Mouse (Mus musculus): ENCODE measurements around the gene Mbnl3. TPM values are rescaled to one million over a fixed set of nuclear protein-coding genes. Genes with fewer than 3 reads are reported as not detected.

The Mbnl3 gene
- polyA plus RNA-seq, 1 experiment from 2014 or later, result 0.10 TPM

- no peak overlapping the region for H3K4me3 ChIP-seq (ENCODE audit: inconsistent target)
- no peaks in the 10 kb centered on the region for H3K79me2 ChIP-seq (ENCODE audit: inconsistent target)
- no peak overlapping the region for H3K27ac ChIP-seq
- WGBS (ENCODE audit: missing documents), result 94% methylated on average over 3 of the region's 4 CpGs
- H3K36me3 ChIP-seq (ENCODE audit: inconsistent target), result no peaks in the 10 kb centered on the region
These were observed 103.6 kb downstream of the Mbnl3 start for GRCm38 (mm10) chrX:51102748-51103147.

DNA sequence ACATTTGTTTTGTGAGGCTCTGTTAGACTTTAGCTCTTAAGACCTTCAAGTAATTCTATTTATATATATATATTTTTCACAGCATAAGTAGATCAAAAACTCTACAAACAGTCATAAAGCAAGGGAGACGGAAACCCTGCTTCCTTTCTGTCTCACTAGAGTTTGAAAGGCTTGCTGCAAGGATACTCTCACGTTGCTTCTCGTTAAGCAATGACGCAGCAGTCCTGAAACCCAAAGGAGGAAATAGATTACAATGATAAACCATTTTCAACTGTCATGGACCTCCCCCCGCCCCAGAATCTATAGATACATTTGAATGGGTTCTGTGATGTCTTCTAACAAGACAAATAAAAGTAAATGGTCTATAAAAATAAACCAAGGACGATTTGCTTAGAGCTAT lies 121.4 kb downstream of the Mbnl3 start:
- WGBS (ENCODE audit: missing documents), result 26% methylated on average over 6 of the region's 6 CpGs
- no peak overlapping the region for H3K27ac ChIP-seq
- H3K36me3 ChIP-seq (ENCODE audit: inconsistent target), result no peaks in the 10 kb centered on the region
- H3K4me3 ChIP-seq (ENCODE audit: inconsistent target), result no peak overlapping the region
- H3K79me2 ChIP-seq (ENCODE audit: inconsistent target), result no peaks in the 10 kb centered on the region

- Histone ChIP-seq H3K79me2 (ENCODE audit: inconsistent target) (no peaks in the 10 kb centered on the region), H3K4me3 (ENCODE audit: inconsistent target) (no peak overlapping the region), H3K36me3 (ENCODE audit: inconsistent target) (no peaks in the 10 kb centered on the region), H3K27ac (no peak overlapping the region)
- 82% methylated on average over 1 of the region's 1 CpGs for WGBS (ENCODE audit: missing documents)
These were observed 122.1 kb downstream of the Mbnl3 start for GRCm38 (mm10) chrX:51084211-51084610.

DNA sequence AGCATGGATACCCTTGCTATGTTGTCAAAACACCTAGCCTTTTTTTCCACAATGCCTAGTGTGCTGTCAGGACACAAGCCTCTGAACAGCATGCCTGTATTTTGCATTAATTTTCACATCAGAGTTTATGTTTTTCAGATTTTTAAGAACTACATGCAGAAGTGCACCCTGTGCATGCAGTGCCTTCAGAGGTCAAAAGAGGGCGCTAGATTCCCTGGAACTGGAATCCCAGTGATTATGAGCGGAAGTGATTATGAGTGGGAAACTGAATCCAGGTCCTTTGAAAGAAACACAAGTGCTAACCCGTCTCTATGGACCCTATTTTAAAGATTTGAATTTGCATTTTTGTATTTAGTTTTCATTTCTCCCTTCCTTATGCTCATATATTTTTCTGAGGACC lies 129.6 kb downstream of the Mbnl3 start:
- WGBS (ENCODE audit: missing documents), result 35% methylated on average over 3 of the region's 3 CpGs
- Histone ChIP-seq H3K79me2 (ENCODE audit: inconsistent target) (no peaks in the 10 kb centered on the region), H3K36me3 (ENCODE audit: inconsistent target) (no peaks in the 10 kb centered on the region), H3K4me3 (ENCODE audit: inconsistent target) (no peak overlapping the region), H3K27ac (no peak overlapping the region)

Other genes with a start within 250 kb of the Mbnl3 start
- 30.1 to 54.2 TPM (median 51.7 TPM) in 3 replicates for gene Rap2c, start 188.5 kb downstream of the Mbnl3 start, polyA plus RNA-seq (2018)

Measured in macrophage (primary cell).